Mouse (Mus musculus) liver, embryonic 14.5 days (tissue): Measurements from ENCODE around the gene Prkg1. TPM values are rescaled to one million over a fixed set of nuclear protein-coding genes. Genes with fewer than 3 reads are reported as not detected.

ENCODE experiments used
- ATAC-seq: fragments of 200-750 bp; cut with Nextera tagmentation; 2 replicates; pipeline ENCODE4 v1.8.0; 2017; ENCODE audit warnings: moderate number of reproducible peaks, mild to moderate bottlenecking, moderate library complexity; ENCODE audit not compliant: insufficient read depth
- DNase-seq, 3 experiments: peaks; one replicate each; pipeline ENCODE4 v3.0.0-alpha.2; 2012 to 2013; ENCODE audit warnings: low read depth in 3 of 3, low spot score in 3 of 3
- H3K27ac ChIP-seq: fragments of 300-500 bp; sonication (generic); 2 replicates; pipeline ENCODE4 v1.5.1; 2014; ENCODE audit warnings: moderate library complexity, mild to moderate bottlenecking, control low read depth, inconsistent platforms
- H3K27me3 ChIP-seq: fragments of 300-500 bp; sonication (generic); 2 replicates; pipeline ENCODE4 v1.6.1; 2014; ENCODE audit warnings: mild to moderate bottlenecking, low read length, moderate library complexity; ENCODE audit not compliant: control insufficient read depth, insufficient read depth
- H3K36me3 ChIP-seq: fragments of 300-500 bp; sonication (generic); replicated peaks from 2 replicates; pipeline ENCODE4 v1.6.1; 2014; ENCODE audit warnings: low read depth; ENCODE audit not compliant: control insufficient read depth, insufficient read depth
- H3K4me1 ChIP-seq, 2 experiments: fragments of 200-500 bp in 1 of 2; fragments of 300-500 bp in 1 of 2; sonication (generic) in 1 of 2; replicated peaks; 2 replicates each; pipeline ENCODE4 v1.6.1; 2012 to 2014; ENCODE audit warnings: antibody characterized with exemption in 1 of 2, inconsistent platforms in 1 of 2, low read length in 1 of 2; ENCODE audit not compliant: control insufficient read depth in 2 of 2, insufficient read depth in 2 of 2
- H3K4me2 ChIP-seq: fragments of 300-500 bp; sonication (generic); 2 replicates; pipeline ENCODE4 v1.6.1; 2014; ENCODE audit warnings: low read depth, mild to moderate bottlenecking, control low read depth, moderate library complexity
- H3K4me3 ChIP-seq, 2 experiments: fragments of 200-500 bp in 1 of 2; fragments of 300-500 bp in 1 of 2; sonication (generic) in 1 of 2; 2 replicates each; pipeline ENCODE4 v1.5.1; 2012 to 2014; ENCODE audit warnings: low read depth in 2 of 2, low read length in 2 of 2, mild to moderate bottlenecking in 2 of 2, control low read depth in 1 of 2, inconsistent platforms in 1 of 2, moderate library complexity in 1 of 2; ENCODE audit not compliant: insufficient read depth in 1 of 2
- H3K9ac ChIP-seq: fragments of 300-500 bp; sonication (generic); replicated peaks from 2 replicates; pipeline ENCODE4 v1.6.1; 2014; ENCODE audit warnings: mild to moderate bottlenecking, control low read depth, moderate library complexity
- H3K9me3 ChIP-seq: fragments of 300-500 bp; sonication (generic); 2 replicates; pipeline ENCODE4 v1.6.1; 2016; ENCODE audit warnings: low read length, mixed read lengths; ENCODE audit not compliant: control insufficient read depth
- CTCF ChIP-seq: IDR thresholded peaks from 2 replicates; pipeline ENCODE4 v1.5.1; 2016; ENCODE audit warnings: antibody characterized with exemption, low read depth, control low read depth
- EP300 ChIP-seq: IDR thresholded peaks from 2 replicates; pipeline ENCODE4 v1.6.1; 2016; ENCODE audit warnings: antibody characterized with exemption, low read depth
- WGBS: fragments of 180-500 bp; shearing (Covaris S2); extraction: QIAGEN DNeasy Blood & Tissue Kit; methylation state at CpG from one replicate; pipeline ENCODE4 v1.1.7; 2014; ENCODE audit not compliant: insufficient replicate concordance; 5-methylcytosine and 5-hydroxymethylcytosine counted together
- polyA plus RNA-seq, 2 experiments: library from polyadenylated mRNA; depleted of rRNA in 1 of 2; stranded (reverse) in 1 of 2; unstranded in 1 of 2; fragments of >200 nt; fragmentation: Nextera tagmentation in 1 of 2; extraction: Ambion mirVana in 1 of 2; gene quantifications; 2 replicates each; pipeline versions ENCODE4 v1.2.1 to v1.2.3; 2012 to 2014

The Prkg1 gene
- polyA plus RNA-seq, 2 experiments: 0.47 to 0.50 TPM

DNA sequence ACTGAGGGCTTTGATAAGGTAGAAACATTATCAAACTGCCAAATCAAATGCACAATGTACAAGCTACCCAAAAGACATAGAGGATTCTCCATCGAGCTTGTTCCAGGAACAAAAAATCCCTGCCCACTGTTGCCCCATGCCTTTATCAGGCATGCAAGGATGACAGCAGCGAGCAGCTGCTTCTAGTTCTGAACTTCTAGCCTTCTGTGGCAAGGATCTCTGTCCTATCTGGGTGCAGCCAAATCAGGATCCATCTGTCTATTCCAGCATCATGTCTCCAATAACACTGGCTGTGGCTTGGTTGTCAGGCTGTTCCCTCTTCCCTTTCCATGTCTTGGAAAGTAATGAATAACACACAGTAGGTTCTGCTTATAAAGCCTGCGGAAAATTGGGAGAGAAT is 640.2 kb downstream of the Prkg1 start:
- no peaks in the 10 kb centered on the region for H3K9me3 ChIP-seq
- H3K4me1 ChIP-seq: no peaks in the 10 kb centered on the region
- ATAC-seq (no peak), DNase-seq (no peak)
- H3K27me3 ChIP-seq: no peaks in the 10 kb centered on the region
- H3K4me2 ChIP-seq: no peak overlapping the region
- H3K36me3 ChIP-seq: no peaks in the 10 kb centered on the region
- H3K27ac ChIP-seq: no peak overlapping the region
- WGBS: 60% methylated on average over 3 of the region's 3 CpGs
- no peak overlapping the region for H3K9ac ChIP-seq
- no peak for TF ChIP-seq CTCF
- no peak for TF ChIP-seq EP300
- H3K4me3 ChIP-seq: no peak overlapping the region

DNA sequence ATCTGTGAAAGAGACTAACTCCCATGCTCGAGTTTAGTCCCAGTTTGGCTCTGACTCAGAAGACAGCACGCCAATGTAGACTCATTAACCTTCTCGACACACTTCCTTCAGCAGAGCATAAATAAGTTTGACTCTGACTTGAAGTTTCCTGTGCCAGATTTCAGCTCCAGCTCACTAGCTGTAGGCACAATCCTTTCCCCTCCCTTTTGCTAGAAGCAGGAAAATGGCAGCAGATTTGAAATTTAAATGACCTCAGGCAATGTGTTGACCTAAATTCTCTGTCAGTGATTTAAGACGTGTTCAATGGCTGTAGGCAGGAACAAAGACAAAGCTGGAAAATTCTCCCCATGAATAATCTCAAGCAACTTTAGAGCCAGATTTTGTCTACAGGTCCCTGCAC is 650.1 kb downstream of the Prkg1 start:
- H3K4me1 ChIP-seq: no peaks in the 10 kb centered on the region
- no peak overlapping the region for H3K4me2 ChIP-seq
- H3K4me3 ChIP-seq: no peak overlapping the region
- DNase-seq (no peak), ATAC-seq (no peak)
- H3K9ac ChIP-seq: no peak overlapping the region
- H3K36me3 ChIP-seq: no peaks in the 10 kb centered on the region
- 32% methylated on average over 4 of the region's 4 CpGs for WGBS
- TF ChIP-seq CTCF (no peak), EP300 (no peak)
- no peaks in the 10 kb centered on the region for H3K27me3 ChIP-seq
- no peak overlapping the region for H3K27ac ChIP-seq
- H3K9me3 ChIP-seq: no peaks in the 10 kb centered on the region

DNA sequence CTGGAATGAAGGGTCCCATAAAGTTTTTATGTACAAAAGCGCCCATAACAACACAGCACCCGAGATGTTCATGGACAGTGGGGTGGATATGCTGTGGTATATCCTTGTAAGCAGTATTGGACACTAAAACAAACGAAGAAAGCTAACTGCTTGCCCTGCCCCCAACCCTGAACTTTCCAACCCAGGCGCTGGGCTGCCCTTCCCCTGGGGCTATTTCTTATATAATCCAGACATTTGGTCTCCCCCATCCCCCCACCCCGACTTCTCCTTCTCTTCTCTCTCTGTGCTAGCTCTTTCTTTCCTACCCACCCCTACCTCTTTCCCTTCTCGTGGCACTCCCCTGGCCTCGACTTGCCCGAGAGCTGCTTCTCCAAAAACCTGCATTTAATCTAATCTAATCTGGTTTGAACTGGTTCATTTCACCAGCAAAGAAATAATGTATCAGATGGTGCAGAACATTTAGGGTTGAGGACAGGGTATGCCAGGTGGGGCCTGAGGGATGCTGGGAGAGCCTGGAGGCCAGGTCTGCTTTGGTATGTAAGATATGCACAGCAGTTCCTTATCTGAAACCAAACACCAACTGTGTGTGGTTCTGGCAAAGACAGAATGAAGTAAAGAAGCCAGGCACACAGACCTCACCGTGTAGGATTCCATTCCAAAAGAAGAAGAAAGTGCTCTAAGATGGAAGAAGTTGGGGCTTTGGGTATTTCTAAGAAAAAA is 657.8 kb downstream of the Prkg1 start:
- H3K9me3 ChIP-seq: no peaks in the 10 kb centered on the region
- H3K4me2 ChIP-seq: peak overlapping the region; percentile 28; the same call in 1 of the 2 replicates
- H3K27me3 ChIP-seq: no peaks in the 10 kb centered on the region
- TF ChIP-seq CTCF (no peak), EP300 (peak; percentile 49; the same call in 1 of the 2 replicates)
- no peak overlapping the region for H3K27ac ChIP-seq
- ATAC-seq: peak; percentile 89
- H3K4me1 ChIP-seq: peaks cover 14 to 23% of the 10 kb centered on the region in 2 experiments
- 24% methylated on average over 9 of the region's 9 CpGs for WGBS
- DNase-seq: peak in 1 of 3 experiments; percentile 14
- no peak overlapping the region for H3K4me3 ChIP-seq
- H3K36me3 ChIP-seq: no peaks in the 10 kb centered on the region
- H3K9ac ChIP-seq: no peak overlapping the region; the same call in 1 of the 2 replicates

DNA sequence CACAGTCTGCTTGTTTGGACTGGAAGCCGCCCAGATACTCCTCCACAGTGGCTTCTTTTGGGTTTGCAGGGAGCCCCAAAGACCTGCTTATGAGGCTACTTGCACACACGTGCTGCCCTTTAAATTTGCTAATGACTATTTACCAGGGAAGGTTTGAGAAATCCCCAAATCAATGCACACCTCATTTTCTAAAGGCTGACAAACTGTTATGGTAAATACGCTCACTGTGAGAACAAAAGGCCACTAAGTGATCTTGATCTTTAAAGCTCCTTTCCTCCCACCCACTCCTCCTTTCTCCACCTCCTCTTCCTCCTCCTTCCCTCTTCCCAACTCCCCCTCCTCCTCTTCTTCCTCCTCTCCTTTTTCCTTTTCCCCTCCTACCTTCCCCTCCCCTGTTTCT is 658.8 kb downstream of the Prkg1 start:
- Histone ChIP-seq H3K36me3 (no peaks in the 10 kb centered on the region), H3K4me2 (no peak overlapping the region), H3K9ac (no peak overlapping the region), H3K4me1 (peaks cover 14 to 23% of the 10 kb centered on the region in 2 experiments), H3K9me3 (no peaks in the 10 kb centered on the region), H3K27me3 (no peaks in the 10 kb centered on the region), H3K27ac (no peak overlapping the region), H3K4me3 (no peak overlapping the region)
- TF ChIP-seq CTCF: no peak
- no peak for TF ChIP-seq EP300
- ATAC-seq (no peak), DNase-seq (no peak)
- WGBS: 62% methylated on average over 3 of the region's 3 CpGs

DNA sequence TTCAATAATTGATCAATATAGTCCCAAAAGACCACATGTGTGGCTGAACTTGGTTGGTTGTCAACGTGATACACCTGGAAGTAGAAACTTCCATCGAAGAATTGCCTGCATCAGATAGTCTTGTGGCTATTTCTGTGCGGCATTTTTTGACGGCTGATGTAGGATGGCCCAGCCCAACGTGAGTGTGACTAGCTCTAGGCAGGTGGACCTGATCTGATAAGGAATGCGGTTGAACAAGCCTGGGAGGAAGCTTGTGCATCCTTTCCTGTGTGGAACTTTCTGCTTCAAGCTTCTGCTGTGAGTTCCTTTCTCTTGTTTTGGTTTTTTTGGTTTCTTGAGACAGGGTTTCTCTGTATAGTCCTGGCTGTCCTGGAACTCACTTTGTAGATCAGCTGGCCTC is 660.1 kb downstream of the Prkg1 start:
- Histone ChIP-seq H3K4me1 (peaks cover 14 to 23% of the 10 kb centered on the region in 2 experiments), H3K36me3 (no peaks in the 10 kb centered on the region), H3K4me3 (no peak overlapping the region), H3K27me3 (no peaks in the 10 kb centered on the region), H3K4me2 (no peak overlapping the region), H3K27ac (no peak overlapping the region), H3K9me3 (no peaks in the 10 kb centered on the region), H3K9ac (no peak overlapping the region)
- TF ChIP-seq EP300: peak; percentile 31; the same call in 1 of the 2 replicates
- TF ChIP-seq CTCF: no peak
- ATAC-seq: peak; percentile 59; the same call in 1 of the 2 replicates
- WGBS: 15% methylated on average over 6 of the region's 6 CpGs
- no peak for DNase-seq
